Mouse (Mus musculus): ENCODE results near the gene Oxsr1. TPM values are rescaled to one million over a fixed set of nuclear protein-coding genes. Genes with fewer than 3 reads are reported as not detected.
"Not testable (repeated sequence)": the region's sequence is repeated elsewhere in the genome, so short reads cannot be mapped to it uniquely, and the experiment has no call there.

Oxsr1 gene
- 11.9 and 18.9 TPM in 2 replicates for polyA plus RNA-seq (2014; fragmentation: Nextera tagmentation; extraction: Ambion mirVana)

GRCm38 (mm10) chr9:119322289-119323259 is at the start of gene Oxsr1:
Gene Oxsr1, minus strand, starts transcription at chr9:119322427.
- no peaks in the 10 kb centered on the region for H3K36me3 ChIP-seq (ENCODE audit: control insufficient read depth, insufficient read depth, low read length)
- H3K4me1 ChIP-seq (ENCODE audit: control insufficient read depth, insufficient read depth, low read length), result peaks cover 11% of the 10 kb centered on the region
- peak within 1 kb of the TSS; percentile 93 for H3K27ac ChIP-seq (ENCODE audit: low read depth, low read length)
- peak within 1 kb of the TSS; percentile 86 for H3K9ac ChIP-seq (ENCODE audit: low read depth, low read length)
- H3K4me2 ChIP-seq (replicated peaks; ENCODE audit: low read depth, low read length), result peak within 1 kb of the TSS; percentile 95
- peak within 1 kb of the TSS; percentile 91 for H3K4me3 ChIP-seq (ENCODE audit: low read length)
- WGBS, result under 1% methylated on average over 76 of the region's 76 CpGs
- peak; percentile 97 for ATAC-seq (ENCODE audit: low FRiP score, low TSS enrichment)
- no peaks in the 10 kb centered on the region for H3K9me3 ChIP-seq (ENCODE audit: control insufficient read depth, low read length)
- H3K27me3 ChIP-seq (ENCODE audit: control insufficient read depth, insufficient read depth, low read length), result no peaks in the 10 kb centered on the region

GRCm38 (mm10) chr9:119371251-119371650 is 49.0 kb upstream of the Oxsr1 start:
- ATAC-seq (ENCODE audit: low FRiP score, low TSS enrichment), result no peak
- Histone ChIP-seq H3K4me1 (ENCODE audit: control insufficient read depth, insufficient read depth, low read length) (no peaks in the 10 kb centered on the region), H3K27ac (ENCODE audit: low read depth, low read length) (no peak overlapping the region), H3K9ac (ENCODE audit: low read depth, low read length) (no peak overlapping the region), H3K9me3 (ENCODE audit: control insufficient read depth, low read length) (no peaks in the 10 kb centered on the region), H3K27me3 (ENCODE audit: control insufficient read depth, insufficient read depth, low read length) (no peaks in the 10 kb centered on the region), H3K4me2 (replicated peaks; ENCODE audit: low read depth, low read length) (no peak overlapping the region), H3K4me3 (ENCODE audit: low read length) (no peak overlapping the region), H3K36me3 (ENCODE audit: control insufficient read depth, insufficient read depth, low read length) (no peaks in the 10 kb centered on the region; the same call in 1 of the 2 replicates)
- WGBS, result 54% methylated on average over 4 of the region's 4 CpGs

DNA sequence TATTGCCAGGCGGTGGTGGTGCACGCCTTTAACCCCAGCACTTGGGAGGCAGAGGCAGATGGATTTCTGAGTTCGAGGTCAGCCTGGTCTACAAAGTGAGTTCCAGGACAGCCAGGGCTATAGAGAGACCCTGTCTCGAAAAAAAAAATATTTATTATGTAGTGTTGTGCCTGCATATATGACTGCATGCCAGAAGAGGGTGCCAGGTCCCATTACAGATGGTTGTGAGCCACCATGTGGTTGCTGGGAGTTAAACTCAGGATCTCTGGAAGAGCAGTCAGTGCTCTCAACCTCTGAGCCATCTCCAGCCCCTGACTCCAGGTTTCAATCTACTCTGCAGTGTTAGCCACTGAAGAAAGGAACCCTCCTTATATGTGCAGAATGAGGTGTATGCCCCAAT is 48.5 kb upstream of the Oxsr1 start:
- WGBS, result 85% methylated on average over 4 of the region's 4 CpGs
- H3K4me2 ChIP-seq (replicated peaks; ENCODE audit: low read depth, low read length), result not testable (repeated sequence)

DNA sequence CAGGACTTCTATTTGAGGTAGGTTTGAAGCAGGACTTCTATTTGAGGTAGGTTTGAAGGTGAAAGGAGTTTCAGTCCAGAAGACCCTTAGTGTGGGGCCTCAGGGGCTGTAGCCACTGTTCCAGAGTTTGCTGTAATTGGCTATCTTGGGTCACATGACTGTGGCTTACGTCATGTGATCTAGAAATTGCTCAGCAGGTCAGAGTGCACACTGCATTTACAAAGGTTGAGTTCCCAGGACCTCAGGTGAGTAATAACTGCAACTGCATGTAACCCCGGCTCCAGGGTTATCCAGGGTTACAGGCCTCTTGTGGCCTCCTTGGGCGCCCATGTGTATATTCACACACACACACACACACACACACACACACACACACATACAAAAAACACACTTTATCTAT is 46.1 kb upstream of the Oxsr1 start:
- H3K4me1 ChIP-seq (ENCODE audit: control insufficient read depth, insufficient read depth, low read length), result peaks cover 3% of the 10 kb centered on the region; the same call in 1 of the 2 replicates
- no peak overlapping the region for H3K4me3 ChIP-seq (ENCODE audit: low read length)
- H3K27me3 ChIP-seq (ENCODE audit: control insufficient read depth, insufficient read depth, low read length), result no peaks in the 10 kb centered on the region
- no peak overlapping the region for H3K4me2 ChIP-seq (replicated peaks; ENCODE audit: low read depth, low read length)
- H3K36me3 ChIP-seq (ENCODE audit: control insufficient read depth, insufficient read depth, low read length), result no peaks in the 10 kb centered on the region; the same call in 1 of the 2 replicates
- no peak overlapping the region for H3K27ac ChIP-seq (ENCODE audit: low read depth, low read length)
- no peak overlapping the region for H3K9ac ChIP-seq (ENCODE audit: low read depth, low read length)
- WGBS, result 91% methylated on average over 3 of the region's 3 CpGs
- ATAC-seq (ENCODE audit: low FRiP score, low TSS enrichment), result no peak
- H3K9me3 ChIP-seq (ENCODE audit: control insufficient read depth, low read length), result no peaks in the 10 kb centered on the region

More for the DNA sequence above, 48.5 kb upstream of the Oxsr1 start:
- not testable (repeated sequence) for H3K4me3 ChIP-seq (ENCODE audit: low read length); H3K27ac ChIP-seq (ENCODE audit: low read depth, low read length); ATAC-seq (ENCODE audit: low FRiP score, low TSS enrichment); H3K9me3 ChIP-seq (ENCODE audit: control insufficient read depth, low read length); H3K27me3 ChIP-seq (ENCODE audit: control insufficient read depth, insufficient read depth, low read length); H3K4me1 ChIP-seq (ENCODE audit: control insufficient read depth, insufficient read depth, low read length); H3K36me3 ChIP-seq (ENCODE audit: control insufficient read depth, insufficient read depth, low read length); H3K9ac ChIP-seq (ENCODE audit: low read depth, low read length)

DNA sequence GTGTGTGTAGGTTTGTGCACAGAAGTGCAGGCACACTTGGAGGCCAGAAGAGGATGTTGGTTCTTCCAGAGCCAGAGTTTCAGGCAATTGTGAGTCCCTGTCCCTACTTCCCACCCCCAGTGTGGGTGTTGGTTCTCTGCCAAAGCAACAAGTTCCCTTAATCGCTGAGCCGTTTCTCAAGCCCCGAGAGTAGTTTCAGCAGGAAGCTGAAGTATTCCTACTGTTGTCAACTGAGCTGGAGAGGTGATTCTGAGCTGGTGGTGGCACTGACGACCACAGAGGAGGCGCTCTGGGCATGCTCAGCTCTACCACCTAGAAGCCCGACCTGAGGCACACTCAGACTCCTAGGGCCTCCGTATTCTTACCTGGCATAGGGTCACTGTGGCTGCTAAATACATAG is 43.1 kb upstream of the Oxsr1 start, which contains the start of gene Slc22a14:
Gene Slc22a14, minus strand, starts transcription at position 270 of the 400 bp plus-strand sequence.
- WGBS, result 53% methylated on average over 7 of the region's 7 CpGs
- H3K4me1 ChIP-seq (ENCODE audit: control insufficient read depth, insufficient read depth, low read length), result peaks cover 3% of the 10 kb centered on the region; the same call in 1 of the 2 replicates
- H3K4me2 ChIP-seq (replicated peaks; ENCODE audit: low read depth, low read length), result no peak within 1 kb of the TSS
- no peak within 1 kb of the TSS for H3K9ac ChIP-seq (ENCODE audit: low read depth, low read length)
- no peaks in the 10 kb centered on the region for H3K9me3 ChIP-seq (ENCODE audit: control insufficient read depth, low read length)
- no peak within 1 kb of the TSS for H3K27ac ChIP-seq (ENCODE audit: low read depth, low read length)
- no peak within 1 kb of the TSS for H3K4me3 ChIP-seq (ENCODE audit: low read length)
- H3K27me3 ChIP-seq (ENCODE audit: control insufficient read depth, insufficient read depth, low read length), result no peaks in the 10 kb centered on the region
- no peak for ATAC-seq (ENCODE audit: low FRiP score, low TSS enrichment)
- H3K36me3 ChIP-seq (ENCODE audit: control insufficient read depth, insufficient read depth, low read length), result no peaks in the 10 kb centered on the region; the same call in 1 of the 2 replicates

DNA sequence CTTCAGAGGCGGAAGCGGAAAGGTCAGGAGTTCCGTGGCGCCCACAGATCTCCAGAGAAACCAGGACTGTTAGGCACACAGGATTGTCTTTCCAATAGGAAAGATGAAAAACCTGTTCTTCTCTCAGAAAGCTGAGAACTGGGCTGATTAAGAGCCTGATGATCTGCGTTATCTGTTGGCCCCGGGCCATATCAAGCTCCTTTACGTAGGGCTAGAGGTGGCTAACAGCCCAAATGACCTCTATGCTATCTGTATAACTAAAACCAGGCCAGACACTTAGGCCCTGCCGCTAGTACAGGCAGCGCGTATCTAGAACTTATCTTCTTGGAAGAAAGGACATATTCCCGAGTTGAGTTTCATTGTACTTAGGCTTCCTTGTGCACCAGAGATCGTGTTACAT is 41.0 kb upstream of the Oxsr1 start:
- Histone ChIP-seq H3K27me3 (ENCODE audit: control insufficient read depth, insufficient read depth, low read length) (no peaks in the 10 kb centered on the region), H3K4me1 (ENCODE audit: control insufficient read depth, insufficient read depth, low read length) (peaks cover 3% of the 10 kb centered on the region; the same call in 1 of the 2 replicates), H3K4me2 (replicated peaks; ENCODE audit: low read depth, low read length) (no peak overlapping the region), H3K9ac (ENCODE audit: low read depth, low read length) (no peak overlapping the region), H3K27ac (ENCODE audit: low read depth, low read length) (no peak overlapping the region), H3K4me3 (ENCODE audit: low read length) (no peak overlapping the region), H3K36me3 (ENCODE audit: control insufficient read depth, insufficient read depth, low read length) (no peaks in the 10 kb centered on the region; the same call in 1 of the 2 replicates), H3K9me3 (ENCODE audit: control insufficient read depth, low read length) (no peaks in the 10 kb centered on the region)
- no peak for ATAC-seq (ENCODE audit: low FRiP score, low TSS enrichment)
- WGBS, result 79% methylated on average over 12 of the region's 12 CpGs

- Histone ChIP-seq H3K4me3 (ENCODE audit: low read length) (no peak overlapping the region), H3K9me3 (ENCODE audit: control insufficient read depth, low read length) (no peaks in the 10 kb centered on the region)
Observed at GRCm38 (mm10) chr9:119361416-119361815, 39.2 kb upstream of the Oxsr1 start.

DNA sequence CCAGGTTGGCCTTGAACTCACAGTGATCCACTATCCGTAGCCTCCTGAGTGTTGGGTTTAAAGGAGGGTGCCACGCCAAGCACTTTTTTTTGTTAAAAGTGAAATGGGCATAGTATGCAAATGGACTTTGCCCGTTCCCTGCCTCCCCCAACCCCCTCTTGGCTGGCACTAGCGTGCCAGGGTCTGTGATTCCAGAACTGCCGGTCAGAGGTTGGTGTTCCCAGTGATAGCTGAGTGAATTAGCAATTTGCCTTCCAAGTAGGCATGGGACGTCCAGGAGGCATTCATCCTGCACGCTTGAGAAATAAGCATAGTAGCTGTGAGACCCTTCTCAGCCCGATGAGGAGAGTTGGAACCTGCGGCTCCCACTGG is 35.8 kb upstream of the Oxsr1 start:
- WGBS, result 48% methylated on average over 9 of the region's 9 CpGs
- H3K9me3 ChIP-seq (ENCODE audit: control insufficient read depth, low read length), result no peaks in the 10 kb centered on the region
- H3K4me3 ChIP-seq (ENCODE audit: low read length), result peak overlapping the region; percentile 72
- H3K27ac ChIP-seq (ENCODE audit: low read depth, low read length), result no peak overlapping the region
- H3K9ac ChIP-seq (ENCODE audit: low read depth, low read length), result peak overlapping the region; percentile 77; the same call in 1 of the 2 replicates
- no peaks in the 10 kb centered on the region for H3K36me3 ChIP-seq (ENCODE audit: control insufficient read depth, insufficient read depth, low read length)
- ATAC-seq (ENCODE audit: low FRiP score, low TSS enrichment), result no peak
- 0 out of 2 replicates have a peak, but pooled peaks cover 4% of the 10 kb centered on the region for H3K4me1 ChIP-seq (ENCODE audit: control insufficient read depth, insufficient read depth, low read length)
- H3K4me2 ChIP-seq (replicated peaks; ENCODE audit: low read depth, low read length), result peak overlapping the region; percentile 90
- no peaks in the 10 kb centered on the region for H3K27me3 ChIP-seq (ENCODE audit: control insufficient read depth, insufficient read depth, low read length)

More at GRCm38 (mm10) chr9:119361416-119361815, 39.2 kb upstream of the Oxsr1 start:
- no peak for ATAC-seq (ENCODE audit: low FRiP score, low TSS enrichment)
- Histone ChIP-seq H3K27ac (ENCODE audit: low read depth, low read length) (no peak overlapping the region), H3K4me1 (ENCODE audit: control insufficient read depth, insufficient read depth, low read length) (peaks cover 6% of the 10 kb centered on the region; the same call in 1 of the 2 replicates), H3K27me3 (ENCODE audit: control insufficient read depth, insufficient read depth, low read length) (no peaks in the 10 kb centered on the region), H3K9ac (ENCODE audit: low read depth, low read length) (no peak overlapping the region), H3K4me2 (replicated peaks; ENCODE audit: low read depth, low read length) (no peak overlapping the region), H3K36me3 (ENCODE audit: control insufficient read depth, insufficient read depth, low read length) (no peaks in the 10 kb centered on the region)
- 92% methylated on average over 5 of the region's 5 CpGs for WGBS

All from kidney, embryonic 14.5 days (tissue).